Mouse (Mus musculus) macrophage (primary cell): ENCODE measurements around the gene G430095P16Rik. TPM values are rescaled to one million over a fixed set of nuclear protein-coding genes. Genes with fewer than 3 reads are reported as not detected.
A peak's percentile ranks its signal among the peaks of the same experiment; 100 is the strongest.

Source experiments
- H3K27ac ChIP-seq: fragments of 350-480 bp; formaldehyde crosslinking; 2 replicates; pipeline ENCODE4 v1.9.0; 2021
- H3K36me3 ChIP-seq: fragments of 350-480 bp; formaldehyde crosslinking; 2 replicates; pipeline ENCODE4 v1.9.0; 2021; ENCODE audit errors: inconsistent target
- H3K4me3 ChIP-seq: fragments of 350-480 bp; formaldehyde crosslinking; 2 replicates; pipeline ENCODE4 v1.9.0; 2021; ENCODE audit errors: inconsistent target
- H3K79me2 ChIP-seq: fragments of 350-480 bp; formaldehyde crosslinking; 2 replicates; pipeline ENCODE4 v1.9.0; 2021; ENCODE audit errors: inconsistent target
- WGBS: methylation state at CpG from one replicate; pipeline ENCODE4 v1.1.7; 2026; ENCODE audit warnings: inconsistent platforms; ENCODE audit not compliant: missing documents; 5-methylcytosine and 5-hydroxymethylcytosine counted together
- polyA plus RNA-seq: library from polyadenylated mRNA; stranded (reverse); fragments of 250-400 nt; gene quantifications from 3 replicates; pipeline ENCODE4 v1.2.4, GENCODE M21; 2018; ENCODE audit warnings: inconsistent platforms

The G430095P16Rik gene
- polyA plus RNA-seq, 1 experiment from 2014 or later, result not detected

DNA sequence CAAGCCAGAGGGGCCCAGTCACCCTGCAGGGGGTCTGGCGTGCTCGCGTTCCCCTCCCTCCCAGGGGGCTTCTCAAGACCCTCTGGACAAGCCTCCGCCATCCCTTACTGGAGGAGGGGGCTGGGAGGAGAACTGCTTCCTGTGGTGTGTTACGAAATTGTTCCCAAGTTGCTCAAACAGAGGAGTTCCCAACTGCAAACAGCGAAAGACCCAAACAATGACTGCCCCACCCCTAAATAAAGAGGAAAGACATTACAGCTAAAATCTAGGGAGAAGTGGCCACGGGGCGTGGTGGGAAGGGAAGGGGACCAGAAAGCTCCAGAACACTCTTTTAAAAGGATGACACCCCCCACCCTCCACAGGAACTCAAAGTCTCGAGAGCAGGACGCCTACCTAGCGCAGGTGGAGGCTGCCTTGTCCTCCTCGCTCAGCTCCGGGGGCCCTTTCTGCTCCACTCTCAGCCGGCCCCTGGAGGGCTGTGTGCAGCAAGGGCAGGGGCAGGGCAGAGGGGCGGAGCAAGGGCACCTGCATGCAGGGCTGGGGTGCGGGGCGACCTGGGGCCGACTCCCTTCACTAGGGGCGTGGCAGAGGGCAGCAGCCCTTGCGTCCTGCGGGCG lies 15.4 kb upstream of the G430095P16Rik start:
- Histone ChIP-seq H3K27ac (peak overlapping the region; percentile 70), H3K4me3 (peak overlapping the region; percentile 25), H3K36me3 (no peaks in the 10 kb centered on the region), H3K79me2 (peaks cover 20% of the 10 kb centered on the region)
- WGBS, result 4% methylated on average over 22 of the region's 22 CpGs

DNA sequence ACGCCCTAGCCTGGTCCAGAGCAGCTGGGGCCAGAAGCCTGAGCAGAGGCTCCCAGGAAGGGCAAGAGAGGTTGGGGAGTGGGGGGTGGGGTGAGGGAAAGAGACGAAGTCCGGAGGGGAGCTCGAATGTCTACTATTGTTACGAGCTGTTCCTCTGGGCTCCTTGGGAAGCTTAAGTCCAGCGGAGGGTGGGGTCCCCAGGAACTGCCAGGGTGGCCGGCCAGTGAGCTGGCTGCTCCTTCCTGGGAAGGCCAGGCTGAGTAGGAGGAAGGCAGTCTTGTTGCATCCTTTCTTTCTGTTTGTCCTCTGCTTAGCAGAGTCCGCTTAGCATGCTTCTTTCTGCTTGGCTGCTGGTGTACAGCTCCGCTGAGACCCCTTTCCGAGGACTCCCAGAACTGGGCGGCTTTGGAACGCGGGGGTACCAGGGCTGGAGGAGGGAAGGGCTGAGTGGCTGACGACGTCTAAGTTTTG lies 14.7 kb upstream of the G430095P16Rik start:
- no peaks in the 10 kb centered on the region for H3K36me3 ChIP-seq
- WGBS, result 44% methylated on average over 15 of the region's 15 CpGs
- H3K4me3 ChIP-seq, result no peak overlapping the region; the same call in 1 of the 2 replicates
- H3K27ac ChIP-seq, result peak overlapping the region; percentile 70
- peaks cover 13% of the 10 kb centered on the region for H3K79me2 ChIP-seq

DNA sequence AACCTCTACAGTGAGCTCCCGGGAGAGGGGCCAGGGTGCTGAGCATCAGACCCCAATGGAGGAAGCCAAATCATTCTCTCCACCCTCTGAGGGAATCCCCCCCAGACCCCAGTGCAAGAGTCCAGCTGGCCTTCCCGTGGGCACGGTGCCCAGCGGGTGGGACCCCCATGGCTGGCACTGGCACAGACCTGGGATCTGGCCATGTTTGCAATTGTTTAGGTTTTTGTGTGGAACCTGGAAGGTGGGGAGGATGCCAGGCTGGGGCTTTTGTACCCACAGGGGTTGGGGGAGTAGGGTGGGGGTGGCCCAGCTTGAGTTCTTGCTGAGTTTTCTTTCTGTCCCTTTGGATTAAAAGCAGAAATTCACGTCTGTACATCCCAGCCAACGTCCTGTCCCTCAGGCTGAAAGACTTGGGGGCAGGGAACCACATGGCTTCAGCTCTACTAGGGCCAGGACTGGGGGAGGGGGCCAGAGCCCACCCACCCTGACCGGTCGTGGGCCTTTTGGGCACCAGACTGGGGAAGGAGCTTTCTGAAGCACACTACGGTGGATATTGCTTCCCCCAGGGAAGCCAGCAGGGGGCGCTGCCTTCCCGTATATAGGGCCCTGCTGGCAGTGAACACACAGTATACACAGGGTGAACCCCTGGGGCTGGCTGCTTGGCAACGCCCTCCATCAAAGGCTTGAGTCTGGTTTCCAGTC lies 13.9 kb upstream of the G430095P16Rik start:
- Histone ChIP-seq H3K27ac (no peak overlapping the region), H3K36me3 (no peaks in the 10 kb centered on the region), H3K4me3 (no peak overlapping the region), H3K79me2 (peaks cover 6% of the 10 kb centered on the region; the same call in 1 of the 2 replicates)
- WGBS, result 31% methylated on average over 12 of the region's 12 CpGs

DNA sequence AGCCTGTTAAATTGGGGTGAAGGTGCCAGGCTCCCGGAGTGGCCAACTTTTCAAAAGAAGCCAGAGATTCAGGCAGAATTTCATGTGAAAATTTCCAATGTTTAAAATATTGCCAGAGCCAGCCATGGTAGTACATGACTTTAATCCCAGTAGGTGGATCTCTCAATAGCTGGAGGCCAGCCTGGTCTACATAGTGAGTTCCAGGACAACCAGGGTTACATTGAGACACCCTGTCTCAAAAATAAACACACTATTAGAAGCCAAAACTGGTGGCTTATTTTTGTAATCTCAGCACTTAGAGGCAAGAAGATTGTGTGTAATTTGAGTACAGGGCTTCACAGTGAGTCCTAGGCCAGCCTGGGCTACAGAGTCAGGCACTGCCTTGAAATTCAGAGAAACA lies 12.9 kb upstream of the G430095P16Rik start:
- Histone ChIP-seq H3K27ac (no peak overlapping the region), H3K4me3 (no peak overlapping the region), H3K36me3 (no peaks in the 10 kb centered on the region), H3K79me2 (no peaks in the 10 kb centered on the region; the same call in 1 of the 2 replicates)
- 100% methylated on average over 1 of the region's 1 CpGs for WGBS

DNA sequence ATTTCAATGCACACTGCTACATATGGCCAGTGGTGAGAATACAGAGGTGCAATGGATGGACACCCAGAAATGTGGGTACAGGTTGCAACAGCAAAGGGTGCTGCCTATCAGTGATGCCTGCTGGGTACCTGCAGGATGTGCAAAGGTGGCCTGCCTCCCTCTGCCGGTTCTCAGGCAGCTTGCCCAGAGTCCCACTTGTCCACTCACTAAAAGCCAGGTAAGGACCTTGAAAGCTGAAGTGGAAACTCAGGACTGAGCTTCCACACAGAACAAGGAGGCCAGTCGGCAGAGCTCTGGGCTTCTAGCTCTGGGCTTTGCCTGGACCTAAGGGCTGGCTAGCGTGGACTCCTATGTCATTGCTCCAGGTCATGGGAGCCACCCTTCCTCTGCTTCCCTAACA lies 11.5 kb upstream of the G430095P16Rik start:
- Histone ChIP-seq H3K4me3 (no peak overlapping the region), H3K79me2 (no peaks in the 10 kb centered on the region; the same call in 1 of the 2 replicates), H3K27ac (no peak overlapping the region), H3K36me3 (no peaks in the 10 kb centered on the region)
- WGBS, result 100% methylated on average over 3 of the region's 3 CpGs

DNA sequence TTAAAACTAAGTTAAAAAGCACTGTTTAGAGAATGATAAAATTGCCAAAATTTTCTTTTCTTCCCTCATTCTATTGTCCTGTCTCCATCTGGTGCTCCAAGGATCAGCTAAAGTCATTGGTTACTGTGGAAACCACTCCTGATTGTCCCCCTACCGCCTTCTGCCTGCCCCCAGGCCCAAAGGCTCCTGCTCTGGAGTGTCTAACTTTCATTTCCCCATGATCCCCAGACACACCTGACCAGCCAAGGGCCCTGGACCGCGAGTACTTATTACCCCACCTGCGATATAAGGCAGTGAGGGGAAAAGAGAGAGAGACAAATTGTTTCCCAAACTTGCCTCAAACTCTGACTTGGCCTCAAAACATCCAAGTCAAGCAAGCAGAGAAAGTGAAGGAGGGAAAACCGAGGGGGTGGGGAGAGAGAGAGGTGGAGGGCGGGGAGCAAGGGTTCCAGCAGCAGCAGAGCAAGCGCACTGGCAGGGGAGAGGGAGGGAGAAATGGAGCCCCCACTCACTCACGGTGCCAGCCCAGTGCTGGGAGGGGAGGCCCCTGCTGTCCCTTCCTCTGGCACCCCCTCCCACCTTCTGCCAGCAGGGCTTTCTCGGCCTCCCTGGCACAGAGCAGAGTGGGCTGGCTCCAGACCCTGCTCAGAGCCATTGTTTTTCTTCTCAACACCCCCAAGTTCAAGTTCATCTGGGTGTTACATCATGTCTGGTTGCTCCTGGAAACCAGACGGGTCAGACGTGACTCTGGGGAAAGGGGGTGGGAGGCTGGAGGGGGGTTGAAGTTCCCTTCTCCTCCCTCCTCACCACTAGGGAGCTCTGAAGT lies 10.7 kb upstream of the G430095P16Rik start:
- H3K79me2 ChIP-seq, result no peaks in the 10 kb centered on the region
- no peak overlapping the region for H3K27ac ChIP-seq
- H3K36me3 ChIP-seq, result no peaks in the 10 kb centered on the region
- H3K4me3 ChIP-seq, result no peak overlapping the region
- 70% methylated on average over 10 of the region's 11 CpGs for WGBS

DNA sequence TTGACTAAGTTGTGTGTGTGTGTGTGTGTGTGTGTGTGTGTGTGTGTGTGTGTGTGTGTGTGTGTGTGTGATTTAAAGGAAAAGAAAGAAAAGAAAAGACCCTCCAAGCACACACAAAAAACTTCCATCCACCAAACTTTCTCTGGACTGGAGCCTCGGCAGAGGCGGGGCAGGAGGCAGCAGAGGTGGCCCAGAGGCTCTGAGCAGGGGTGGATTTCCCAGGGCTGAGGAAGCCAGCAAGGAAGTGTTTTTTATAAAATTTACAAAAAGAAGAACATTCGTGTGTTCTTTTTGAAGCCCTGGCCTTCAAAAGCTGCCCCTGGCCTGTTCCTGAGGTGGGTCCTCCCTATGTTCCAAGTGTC lies 10.1 kb upstream of the G430095P16Rik start:
- Histone ChIP-seq H3K4me3 (no peak overlapping the region), H3K79me2 (no peaks in the 10 kb centered on the region), H3K27ac (no peak overlapping the region), H3K36me3 (no peaks in the 10 kb centered on the region)
- WGBS, result 63% methylated on average over 3 of the region's 3 CpGs

DNA sequence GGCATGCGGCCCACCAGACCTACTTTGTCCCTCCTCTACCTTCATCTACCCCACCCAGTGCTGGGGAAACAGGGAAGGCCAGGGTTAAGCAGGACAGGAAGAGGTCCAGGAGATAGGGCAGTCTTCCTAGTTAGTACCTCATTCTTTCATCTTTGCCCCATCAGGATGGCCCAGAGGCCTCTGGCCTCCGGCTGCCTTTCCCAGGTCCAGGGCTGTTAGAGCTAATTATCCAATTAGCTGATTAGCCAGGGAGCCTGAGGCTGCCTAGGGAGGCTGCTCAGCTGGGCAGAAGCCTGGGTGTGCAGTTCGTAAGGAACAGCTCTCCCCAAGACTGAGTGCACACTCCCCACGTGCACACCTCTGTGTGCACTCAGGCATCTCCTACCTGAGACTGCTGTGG lies 9.4 kb upstream of the G430095P16Rik start:
- 96% methylated on average over 4 of the region's 4 CpGs for WGBS
- H3K79me2 ChIP-seq, result no peaks in the 10 kb centered on the region
- no peaks in the 10 kb centered on the region for H3K36me3 ChIP-seq
- H3K4me3 ChIP-seq, result no peak overlapping the region
- no peak overlapping the region for H3K27ac ChIP-seq

DNA sequence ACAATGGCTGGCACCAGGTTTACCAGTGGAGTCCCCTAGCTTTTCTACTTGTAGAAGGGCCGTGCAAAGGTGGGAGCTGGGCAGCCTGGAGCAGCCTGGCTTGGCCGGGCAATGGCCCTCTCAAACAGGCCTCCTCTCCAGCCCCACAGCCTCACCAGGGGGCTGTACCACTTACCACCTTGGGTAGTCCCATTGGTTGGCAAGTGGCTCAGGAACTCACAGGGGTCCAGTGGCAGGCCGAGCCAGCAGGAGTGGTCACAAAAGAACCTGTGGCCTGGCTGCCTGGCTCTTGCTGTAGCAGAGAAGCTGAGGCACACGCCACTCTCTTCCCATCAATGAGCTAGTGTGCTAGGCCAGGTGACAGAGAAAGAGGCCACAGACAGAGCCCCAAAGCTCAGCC lies 8.6 kb upstream of the G430095P16Rik start:
- no peaks in the 10 kb centered on the region for H3K79me2 ChIP-seq
- no peak overlapping the region for H3K27ac ChIP-seq
- no peaks in the 10 kb centered on the region for H3K36me3 ChIP-seq
- WGBS, result 90% methylated on average over 4 of the region's 4 CpGs
- H3K4me3 ChIP-seq, result no peak overlapping the region

DNA sequence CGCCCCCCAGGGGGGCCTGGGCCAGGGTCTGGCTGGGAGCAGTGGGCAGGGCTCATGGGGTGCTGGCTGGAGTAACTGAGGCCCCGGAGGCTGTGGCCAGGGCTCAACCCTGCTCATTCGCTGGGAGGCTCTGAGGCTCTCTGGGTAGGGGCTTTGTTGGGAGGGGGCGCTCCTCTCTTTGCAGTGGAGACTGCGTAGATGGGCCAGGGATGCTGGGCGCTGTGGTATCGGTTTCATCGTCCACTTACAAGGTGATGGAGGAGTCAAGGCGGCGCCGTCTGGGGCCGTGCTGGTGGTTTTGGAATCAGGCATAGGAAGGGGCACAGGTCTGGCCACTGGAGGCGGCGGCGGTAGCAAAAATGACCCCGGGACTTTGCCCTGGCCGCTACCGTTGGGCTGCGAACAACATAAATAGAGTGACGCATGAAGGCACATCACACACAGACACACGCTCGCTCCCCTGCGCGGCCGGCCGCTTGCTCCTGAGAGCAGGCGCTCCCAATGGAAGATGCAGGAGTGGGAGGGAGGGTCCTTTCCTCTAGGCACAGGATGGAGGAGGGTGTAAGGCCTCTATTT lies 6.8 kb upstream of the G430095P16Rik start:
- H3K36me3 ChIP-seq, result no peaks in the 10 kb centered on the region
- 95% methylated on average over 20 of the region's 27 CpGs for WGBS
- no peaks in the 10 kb centered on the region for H3K79me2 ChIP-seq
- H3K27ac ChIP-seq, result no peak overlapping the region
- H3K4me3 ChIP-seq, result no peak overlapping the region

DNA sequence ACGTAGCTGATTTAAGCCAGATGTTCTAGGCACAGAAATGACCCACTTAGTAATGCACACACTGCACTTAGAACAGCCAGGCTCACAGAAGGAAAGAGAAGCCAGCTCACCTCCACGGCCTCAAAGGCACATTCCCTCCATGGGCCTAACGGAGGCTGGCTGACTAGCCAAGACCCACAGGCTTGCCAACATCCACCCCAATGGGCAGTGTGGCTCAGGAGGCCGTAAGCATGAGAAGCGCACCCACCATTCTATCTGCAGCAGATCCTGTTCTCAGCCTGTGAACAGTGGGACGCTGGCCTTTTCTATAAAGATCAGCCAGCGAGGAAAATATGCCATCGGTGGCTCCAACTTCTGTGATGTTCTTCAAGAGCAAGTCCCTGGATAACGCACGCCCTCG lies 6.0 kb upstream of the G430095P16Rik start:
- Histone ChIP-seq H3K27ac (no peak overlapping the region), H3K36me3 (no peaks in the 10 kb centered on the region)
- WGBS, result 93% methylated on average over 11 of the region's 11 CpGs

DNA sequence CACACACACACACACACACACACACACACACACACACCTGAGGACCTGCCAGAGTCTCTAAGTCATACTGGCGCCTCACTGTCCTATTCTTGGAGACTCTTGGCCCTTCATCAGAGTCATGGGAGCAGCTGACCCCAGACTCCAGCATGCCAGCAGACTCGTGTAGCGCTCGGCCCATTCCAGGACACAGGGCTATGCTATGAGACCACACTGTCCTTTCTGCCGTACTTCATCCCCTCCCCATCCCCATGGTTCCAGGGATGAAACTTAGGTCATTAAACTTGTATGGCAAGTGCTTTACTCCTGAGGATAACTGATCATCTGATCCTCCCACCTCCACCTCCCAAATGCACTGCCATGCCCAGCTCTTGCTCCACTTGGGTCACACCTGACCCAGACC lies 4.3 kb upstream of the G430095P16Rik start:
- Histone ChIP-seq H3K4me3 (no peak overlapping the region), H3K36me3 (no peaks in the 10 kb centered on the region), H3K27ac (no peak overlapping the region), H3K79me2 (no peaks in the 10 kb centered on the region)
- 94% methylated on average over 5 of the region's 5 CpGs for WGBS

More for the DNA sequence above, 6.0 kb upstream of the G430095P16Rik start:
- Histone ChIP-seq H3K79me2 (no peaks in the 10 kb centered on the region), H3K4me3 (no peak overlapping the region)

DNA sequence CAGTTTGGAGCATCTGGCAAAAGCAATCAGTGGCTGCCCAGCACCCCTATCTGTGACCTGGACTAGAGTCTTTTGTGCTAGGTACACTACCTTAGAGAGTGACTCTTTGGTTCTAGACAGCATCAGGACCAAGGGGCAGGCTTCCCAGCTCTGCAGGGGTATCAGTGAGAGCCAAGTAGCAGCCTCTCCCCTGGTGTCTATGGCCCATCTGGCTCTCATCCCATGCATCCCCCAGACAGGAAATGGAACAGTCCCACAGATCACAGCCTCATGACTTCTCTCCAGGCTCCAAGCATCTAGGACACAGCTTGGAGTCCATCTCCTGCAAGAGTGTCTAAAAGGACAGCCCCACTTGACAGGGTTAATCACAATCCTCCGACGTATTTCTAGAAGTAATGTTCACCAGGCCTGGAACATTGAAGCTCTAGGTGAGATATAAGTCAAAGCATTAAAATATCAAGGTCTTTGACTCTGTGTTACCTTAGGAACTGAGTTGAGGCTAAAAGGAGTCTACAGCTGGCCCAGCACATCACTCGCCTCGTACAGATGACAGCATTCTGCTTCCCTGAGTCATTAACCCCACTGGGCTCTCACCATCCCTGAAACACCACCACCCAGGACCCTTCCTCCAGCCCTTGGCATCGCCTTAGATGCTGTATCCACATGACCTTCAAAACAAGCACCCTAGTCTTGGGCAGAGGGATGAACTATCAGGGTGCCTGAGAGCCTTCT lies 3.7 kb upstream of the G430095P16Rik start:
- 95% methylated on average over 5 of the region's 5 CpGs for WGBS
- H3K27ac ChIP-seq, result no peak overlapping the region
- H3K36me3 ChIP-seq, result no peaks in the 10 kb centered on the region
- no peak overlapping the region for H3K4me3 ChIP-seq
- H3K79me2 ChIP-seq, result no peaks in the 10 kb centered on the region

DNA sequence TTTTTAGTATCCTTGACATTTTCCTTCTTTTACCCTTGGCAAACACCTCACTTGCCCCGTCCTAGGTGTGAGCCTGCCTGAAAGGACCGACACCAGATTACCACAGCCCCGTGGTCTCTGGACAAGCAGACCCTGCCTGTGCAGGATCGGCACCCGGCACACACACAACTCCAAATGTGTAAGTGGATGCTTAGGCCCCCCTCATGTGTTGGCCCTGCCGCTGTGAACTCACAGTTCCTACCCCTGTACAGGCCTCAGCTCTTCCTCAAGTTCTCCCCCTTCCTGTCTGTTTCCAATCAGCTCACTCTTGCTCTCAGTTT lies 317 bp upstream of the G430095P16Rik start:
- H3K4me3 ChIP-seq, result no peak overlapping the region
- H3K27ac ChIP-seq, result 0 out of 2 replicates have a peak overlapping the region, but pooled peaks have one; percentile 8
- 44% methylated on average over 6 of the region's 6 CpGs for WGBS
- no peaks in the 10 kb centered on the region for H3K36me3 ChIP-seq
- H3K79me2 ChIP-seq, result no peaks in the 10 kb centered on the region
